Mouse (Mus musculus) embryonic facial prominence, embryonic 12.5 days (tissue): ENCODE results near the gene Per3. TPM values are rescaled to one million over a fixed set of nuclear protein-coding genes. Genes with fewer than 3 reads are reported as not detected.

ENCODE experiments used
- ATAC-seq: fragments of 200-750 bp; cut with Nextera tagmentation; 2 replicates; pipeline ENCODE4 v1.8.0; 2017; ENCODE audit not compliant: insufficient number of reproducible peaks, insufficient read depth, low FRiP score, low TSS enrichment
- H3K27ac ChIP-seq: fragments of 300-500 bp; sonication (generic); 2 replicates; pipeline ENCODE4 v1.5.1; 2016; ENCODE audit warnings: mild to moderate bottlenecking
- H3K27me3 ChIP-seq: fragments of 300-500 bp; sonication (generic); 2 replicates; pipeline ENCODE4 v1.6.1; 2016; ENCODE audit warnings: mild to moderate bottlenecking, moderate library complexity
- H3K36me3 ChIP-seq: fragments of 300-500 bp; sonication (generic); 2 replicates; pipeline ENCODE4 v1.6.1; 2016; ENCODE audit warnings: mild to moderate bottlenecking
- H3K4me1 ChIP-seq: fragments of 300-500 bp; sonication (generic); 2 replicates; pipeline ENCODE4 v1.6.1; 2016
- H3K4me2 ChIP-seq: fragments of 300-500 bp; sonication (generic); replicated peaks from 2 replicates; pipeline ENCODE4 v1.6.1; 2016; ENCODE audit warnings: mild to moderate bottlenecking, moderate library complexity
- H3K4me3 ChIP-seq: fragments of 300-500 bp; sonication (generic); 2 replicates; pipeline ENCODE4 v1.5.1; 2016; ENCODE audit warnings: mild to moderate bottlenecking
- H3K9ac ChIP-seq: fragments of 300-500 bp; sonication (generic); 2 replicates; pipeline ENCODE4 v1.6.1; 2016; ENCODE audit warnings: mild to moderate bottlenecking, moderate library complexity
- H3K9me3 ChIP-seq: fragments of 300-500 bp; sonication (generic); 2 replicates; pipeline ENCODE4 v1.6.1; 2016; ENCODE audit warnings: mild to moderate bottlenecking, moderate library complexity
- WGBS: fragments of 180-500 bp; shearing (Covaris S2); methylation state at CpG from one replicate; pipeline ENCODE4 v1.1.7; 2016; 5-methylcytosine and 5-hydroxymethylcytosine counted together
- polyA plus RNA-seq: library from polyadenylated mRNA; unstranded; fragments of >200 nt; fragmentation: Nextera tagmentation; extraction: Ambion mirVana; gene quantifications from 2 replicates; pipeline ENCODE4 v1.2.1, GENCODE M21; 2016

The Per3 gene
- polyA plus RNA-seq, 1 experiment from 2014 or later, result 8.1 TPM

- H3K27ac ChIP-seq, result peak overlapping the region; percentile 74; the same call in 1 of the 2 replicates
- WGBS, result 80% methylated on average over 4 of the region's 4 CpGs
- H3K4me2 ChIP-seq, result peak overlapping the region; percentile 72
- no peak for ATAC-seq
- H3K36me3 ChIP-seq, result peaks cover 14% of the 10 kb centered on the region; the same call in 1 of the 2 replicates
- H3K4me3 ChIP-seq, result peak overlapping the region; percentile 95; the same call in 1 of the 2 replicates
- no peaks in the 10 kb centered on the region for H3K9me3 ChIP-seq
- H3K27me3 ChIP-seq, result no peaks in the 10 kb centered on the region
- H3K9ac ChIP-seq, result no peak overlapping the region
- H3K4me1 ChIP-seq, result peaks cover 10% of the 10 kb centered on the region
These were observed 14.2 kb upstream of the Per3 start for GRCm38 (mm10) chr4:151058634-151059033.

- Histone ChIP-seq H3K4me1 (peaks cover 10% of the 10 kb centered on the region), H3K9me3 (no peaks in the 10 kb centered on the region), H3K27ac (peak within 1 kb of the TSS; percentile 91), H3K4me3 (peak within 1 kb of the TSS; percentile 95), H3K4me2 (peak within 1 kb of the TSS; percentile 72), H3K36me3 (peaks cover 14% of the 10 kb centered on the region; the same call in 1 of the 2 replicates), H3K9ac (peak within 1 kb of the TSS; percentile 89), H3K27me3 (no peaks in the 10 kb centered on the region)
- under 1% methylated on average over 113 of the region's 114 CpGs for WGBS
- ATAC-seq, result peak; percentile 99
These were observed 13.2 kb upstream of the Per3 start, which contains the start of gene Vamp3 for GRCm38 (mm10) chr4:151057347-151058321. Gene Vamp3 (minus strand): TSS chr4:151057963.

DNA sequence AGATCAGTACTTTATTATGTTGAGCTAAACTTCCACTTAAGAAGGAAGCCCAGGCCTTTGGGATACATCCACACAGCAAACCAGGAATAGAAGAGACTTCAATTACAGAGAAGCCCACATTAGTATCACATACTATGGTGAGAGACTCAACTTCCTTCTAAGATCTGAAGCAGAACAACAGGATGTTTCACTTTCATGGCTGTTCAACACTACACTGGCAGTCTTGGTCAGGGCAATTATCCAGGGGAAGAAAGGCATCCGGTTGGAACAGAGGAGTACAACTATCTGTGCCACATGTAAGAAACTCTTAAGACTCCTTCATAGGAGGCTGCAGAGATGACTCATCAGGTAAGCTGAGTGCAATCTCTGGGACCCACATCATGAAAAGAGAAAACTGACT, 6.7 kb upstream of the Per3 start:
- Histone ChIP-seq H3K4me3 (no peak overlapping the region), H3K27me3 (no peaks in the 10 kb centered on the region), H3K27ac (no peak overlapping the region), H3K9ac (no peak overlapping the region), H3K9me3 (no peaks in the 10 kb centered on the region), H3K36me3 (peaks cover 56% of the 10 kb centered on the region), H3K4me2 (no peak overlapping the region), H3K4me1 (0 out of 2 replicates have a peak, but pooled peaks cover 2% of the 10 kb centered on the region)
- WGBS, result 74% methylated on average over 1 of the region's 1 CpGs
- ATAC-seq, result no peak

DNA sequence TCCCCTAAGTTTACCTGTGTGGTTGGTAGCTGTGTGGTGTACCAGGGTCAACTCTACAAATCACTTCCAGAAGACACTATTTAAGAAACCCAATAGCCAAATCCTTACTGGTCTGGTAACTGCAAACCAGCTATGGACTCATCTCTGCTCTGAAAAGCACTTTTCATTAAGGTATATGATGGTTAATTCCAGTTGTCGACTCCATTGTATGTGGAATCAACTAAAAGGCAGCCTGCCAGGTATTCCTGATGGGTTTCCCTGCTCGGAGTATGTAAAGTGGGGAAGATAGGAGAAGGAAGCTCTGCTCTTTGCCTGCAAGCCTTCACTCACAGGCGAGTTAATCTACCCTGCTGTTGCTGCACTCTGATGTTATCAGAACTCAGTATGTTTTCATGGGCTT, 2.1 kb upstream of the Per3 start:
- no peak for ATAC-seq
- H3K9ac ChIP-seq, result no peak overlapping the region
- no peaks in the 10 kb centered on the region for H3K9me3 ChIP-seq
- H3K27me3 ChIP-seq, result no peaks in the 10 kb centered on the region
- no peak overlapping the region for H3K4me2 ChIP-seq
- H3K36me3 ChIP-seq, result peaks cover 36% of the 10 kb centered on the region
- H3K27ac ChIP-seq, result no peak overlapping the region
- WGBS, result 90% methylated on average over 3 of the region's 3 CpGs
- peaks cover 2% of the 10 kb centered on the region; the same call in 1 of the 2 replicates for H3K4me1 ChIP-seq
- no peak overlapping the region for H3K4me3 ChIP-seq

DNA sequence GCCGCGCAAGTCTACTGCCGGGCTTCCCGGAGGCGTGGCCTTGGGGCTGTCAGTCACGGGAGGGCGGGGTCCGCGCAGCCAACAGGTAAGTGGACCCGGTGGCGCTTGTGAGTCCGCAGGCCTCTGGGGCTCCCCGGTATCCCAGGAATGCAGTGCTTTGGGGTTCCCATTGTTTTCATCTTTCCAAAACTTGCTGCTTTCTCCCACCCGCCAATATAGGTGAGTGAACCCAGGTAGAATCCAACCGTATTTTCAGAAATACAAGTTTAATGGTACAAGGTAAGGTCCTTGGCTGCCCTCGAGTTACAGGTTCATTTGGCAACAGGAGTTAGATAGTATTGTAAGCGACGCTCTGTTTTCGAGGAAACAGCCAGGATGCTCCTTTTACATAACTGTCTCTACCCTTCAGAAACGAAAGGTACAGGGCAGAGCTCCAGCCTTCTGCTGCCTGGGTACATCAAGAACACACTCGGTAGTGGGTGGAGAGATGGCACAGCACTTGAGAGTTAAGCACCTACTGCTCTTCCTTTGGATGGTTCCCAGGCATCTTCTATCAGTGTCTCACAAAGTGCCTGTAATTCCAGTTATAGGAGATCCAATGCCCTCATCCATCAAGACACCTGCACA, 592 bp upstream of the Per3 start:
- no peak for ATAC-seq
- Histone ChIP-seq H3K4me2 (peak overlapping the region; percentile 97), H3K4me3 (peak overlapping the region; percentile 59), H3K27ac (0 out of 2 replicates have a peak overlapping the region, but pooled peaks have one; percentile 26), H3K36me3 (peaks cover 26% of the 10 kb centered on the region), H3K4me1 (peaks cover 2% of the 10 kb centered on the region; the same call in 1 of the 2 replicates), H3K27me3 (no peaks in the 10 kb centered on the region), H3K9ac (peak overlapping the region; percentile 69; the same call in 1 of the 2 replicates), H3K9me3 (no peaks in the 10 kb centered on the region)
- WGBS, result 4% methylated on average over 21 of the region's 21 CpGs

GRCm38 (mm10) chr4:151043281-151043680, 1.2 kb downstream of the Per3 start:
- H3K4me2 ChIP-seq, result peak overlapping the region; percentile 97
- H3K36me3 ChIP-seq, result peaks cover 15% of the 10 kb centered on the region
- H3K27me3 ChIP-seq, result no peaks in the 10 kb centered on the region
- 44% methylated on average over 5 of the region's 5 CpGs for WGBS
- peak overlapping the region; percentile 59; the same call in 1 of the 2 replicates for H3K4me3 ChIP-seq
- no peak overlapping the region for H3K27ac ChIP-seq
- no peak overlapping the region for H3K9ac ChIP-seq
- H3K4me1 ChIP-seq, result peaks cover 2% of the 10 kb centered on the region; the same call in 1 of the 2 replicates
- H3K9me3 ChIP-seq, result no peaks in the 10 kb centered on the region
- no peak for ATAC-seq

GRCm38 (mm10) chr4:151041506-151041905, 3.0 kb downstream of the Per3 start:
- no peak overlapping the region for H3K27ac ChIP-seq
- no peaks in the 10 kb centered on the region for H3K9me3 ChIP-seq
- 0 out of 2 replicates have a peak, but pooled peaks cover 4% of the 10 kb centered on the region for H3K36me3 ChIP-seq
- WGBS, result 86% methylated on average over 5 of the region's 5 CpGs
- no peak overlapping the region for H3K4me3 ChIP-seq
- H3K4me2 ChIP-seq, result no peak overlapping the region
- no peak for ATAC-seq
- no peak overlapping the region for H3K9ac ChIP-seq
- H3K27me3 ChIP-seq, result no peaks in the 10 kb centered on the region
- peaks cover 2% of the 10 kb centered on the region; the same call in 1 of the 2 replicates for H3K4me1 ChIP-seq

DNA sequence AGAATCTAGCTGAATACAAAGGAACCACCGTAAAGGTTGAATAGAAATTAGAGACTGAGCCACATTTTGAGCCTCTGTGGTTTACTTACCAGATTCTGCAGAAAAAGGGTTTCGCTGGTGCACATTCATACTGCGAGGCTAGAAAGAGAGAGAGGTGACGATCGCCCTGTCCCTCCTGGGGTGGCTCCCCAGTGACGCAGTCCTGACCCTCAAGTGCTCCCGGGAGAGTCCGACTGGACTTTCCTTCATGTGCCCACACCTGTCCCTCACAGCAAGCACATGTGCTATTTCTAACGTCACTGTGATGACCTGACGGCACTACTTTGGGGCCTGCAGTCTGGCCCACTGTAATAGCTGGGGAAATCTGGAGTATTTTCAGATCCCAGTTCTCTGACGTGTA, 6.7 kb downstream of the Per3 start:
- H3K9me3 ChIP-seq, result no peaks in the 10 kb centered on the region

GRCm38 (mm10) chr4:151036521-151036920, 7.9 kb downstream of the Per3 start:
- Histone ChIP-seq H3K4me1 (no peaks in the 10 kb centered on the region), H3K9ac (no peak overlapping the region), H3K27me3 (no peaks in the 10 kb centered on the region), H3K4me2 (no peak overlapping the region), H3K36me3 (0 out of 2 replicates have a peak, but pooled peaks cover 3% of the 10 kb centered on the region), H3K27ac (no peak overlapping the region), H3K4me3 (no peak overlapping the region), H3K9me3 (no peaks in the 10 kb centered on the region)
- ATAC-seq, result no peak
- 84% methylated on average over 7 of the region's 7 CpGs for WGBS

More for the DNA sequence above, 6.7 kb downstream of the Per3 start:
- Histone ChIP-seq H3K36me3 (0 out of 2 replicates have a peak, but pooled peaks cover 3% of the 10 kb centered on the region), H3K9ac (no peak overlapping the region), H3K4me2 (no peak overlapping the region), H3K27ac (no peak overlapping the region), H3K27me3 (no peaks in the 10 kb centered on the region), H3K4me1 (no peaks in the 10 kb centered on the region), H3K4me3 (no peak overlapping the region)
- 92% methylated on average over 11 of the region's 11 CpGs for WGBS
- no peak for ATAC-seq

DNA sequence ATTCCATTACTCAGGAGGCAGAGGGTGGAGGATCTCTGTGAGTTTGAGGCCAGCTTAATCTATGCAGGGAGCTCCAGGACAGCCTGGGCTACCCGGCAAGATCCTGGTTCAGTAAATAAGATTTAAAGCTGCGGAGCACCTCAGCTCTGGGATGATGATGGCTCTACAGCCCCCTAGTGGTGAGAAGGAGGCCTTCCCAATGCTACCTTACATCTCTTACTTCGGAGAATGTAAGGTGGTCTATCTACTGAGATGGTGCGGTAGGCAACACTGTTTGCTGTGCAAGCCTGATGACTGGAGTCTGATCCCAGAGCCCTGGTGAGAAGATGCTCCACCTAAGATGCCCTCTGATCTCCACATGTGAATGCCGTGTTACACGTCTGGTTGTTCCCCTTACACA, 17.5 kb downstream of the Per3 start:
- Histone ChIP-seq H3K27ac (no peak overlapping the region), H3K4me2 (no peak overlapping the region), H3K36me3 (no peaks in the 10 kb centered on the region), H3K4me1 (no peaks in the 10 kb centered on the region), H3K4me3 (no peak overlapping the region), H3K27me3 (no peaks in the 10 kb centered on the region), H3K9me3 (no peaks in the 10 kb centered on the region), H3K9ac (no peak overlapping the region)
- no peak for ATAC-seq
- WGBS, result 55% methylated on average over 6 of the region's 6 CpGs

GRCm38 (mm10) chr4:151024152-151024551, 20.3 kb downstream of the Per3 start:
- no peak overlapping the region for H3K9ac ChIP-seq
- ATAC-seq, result no peak
- H3K9me3 ChIP-seq, result no peaks in the 10 kb centered on the region
- no peaks in the 10 kb centered on the region for H3K36me3 ChIP-seq
- no peaks in the 10 kb centered on the region for H3K4me1 ChIP-seq
- no peak overlapping the region for H3K27ac ChIP-seq
- 84% methylated on average over 9 of the region's 9 CpGs for WGBS
- no peak overlapping the region for H3K4me2 ChIP-seq
- H3K4me3 ChIP-seq, result no peak overlapping the region
- no peaks in the 10 kb centered on the region for H3K27me3 ChIP-seq
